Mouse (Mus musculus) heart, adult 2 months (tissue): Measurements from ENCODE around the gene Naa35.
A peak's percentile ranks its signal among the peaks of the same experiment; 100 is the strongest.

ENCODE experiments used
- CTCF ChIP-seq: fragments of 200-600 bp; IDR thresholded peaks from 2 replicates; pipeline ENCODE4 v1.8.1; 2022; ENCODE audit warnings: antibody characterized with exemption, mild to moderate bottlenecking, moderate library complexity
- EP300 ChIP-seq: fragments of 200-500 bp; IDR thresholded peaks from 2 replicates; pipeline ENCODE4 v1.6.1; 2011; ENCODE audit warnings: low read depth, low read length, control low read depth; ENCODE audit not compliant: insufficient read depth
- POLR2A ChIP-seq: fragments of 200-500 bp; IDR thresholded peaks from 2 replicates; pipeline ENCODE4 v1.6.1; 2011; ENCODE audit warnings: mild to moderate bottlenecking, low read depth, low read length, control low read depth; ENCODE audit not compliant: insufficient read depth

GRCm38 (mm10) chr13:59675151-59676011, 90.3 kb downstream of the Naa35 start, which contains the start of gene Golm1:
- peak; percentile 20; the same call in 1 of the 2 replicates for TF ChIP-seq CTCF
- 0 out of 2 replicates have a peak, but pooled peaks have one; percentile 17 for TF ChIP-seq POLR2A
- TF ChIP-seq EP300, result no peak
